In genomic region chr5:117045101-117045500, GRCm38 (mm10) we compare ENCODE assay signal across 20 mouse cellular contexts.
DNase-seq lines count a peak whose midpoint lies in the region; ATAC-seq and TF ChIP-seq lines count a peak whose summit lies in the region.
"Had no signal": no experiment of that assay in that cellular context is flagged by ENCODE, and none has a peak within 500 bp of the region (broad histone marks: within the 10 kb centered on the region; RNA-seq: fewer than 3 reads in every experiment).

No protein-coding gene starts in this region.

- H3K4me3 ChIP-seq in E14TG2a.4 (replicated peaks; ENCODE audit: low read length): 0 out of 2 replicates have a peak overlapping the region, but pooled peaks have one; percentile 57
- H3K4me3 ChIP-seq: embryonic facial prominence, embryonic 13.5 days; hindbrain, embryonic 10.5 days; limb, embryonic 15.5 days; liver, embryonic 15.5 days; midbrain, embryonic 10.5 days had no signal

- H3K27me3 ChIP-seq in E14TG2a.4 (ENCODE audit: insufficient read depth, low read length): no peaks in the 10 kb centered on the region; the same call in 1 of the 2 replicates
- H3K27me3 ChIP-seq: embryonic facial prominence, embryonic 13.5 days; limb, embryonic 15.5 days; liver, embryonic 15.5 days had no signal

- intact Hi-C loops in left cerebral cortex, postnatal 14 days (cut with DNase I): no loop called here

- ATAC-seq in cerebellum, adult (ENCODE audit: insufficient number of reproducible peaks, low FRiP score, low TSS enrichment): peak; percentile 26; the same call in 1 of the 2 replicates
- no peak for ATAC-seq in activated CD4-positive, CD25-positive, alpha-beta regulatory T cell, adult 4 months
- ATAC-seq: forebrain, embryonic 14.5 days had no signal

- peaks cover 20% of the 10 kb centered on the region for H3K4me1 ChIP-seq in E14TG2a.4 (replicated peaks; ENCODE audit: low read depth, low read length)
- H3K4me1 ChIP-seq: embryonic facial prominence, embryonic 13.5 days; hindbrain, embryonic 10.5 days; limb, embryonic 15.5 days; liver, embryonic 15.5 days; midbrain, embryonic 10.5 days had no signal

- no peak for TF ChIP-seq CTCF in E14TG2a.4 (conservative IDR thresholded peaks at IDR 0.05; ENCODE audit: low read length)

- H3K9me3 ChIP-seq in E14TG2a.4 (ENCODE audit: low read length): no peaks in the 10 kb centered on the region
- H3K9me3 ChIP-seq: embryonic facial prominence, embryonic 13.5 days; hindbrain, embryonic 10.5 days; limb, embryonic 15.5 days; liver, embryonic 15.5 days; midbrain, embryonic 10.5 days had no signal

- no peaks in the 10 kb centered on the region for H3K36me3 ChIP-seq in E14TG2a.4 (ENCODE audit: insufficient read depth, low read length)
- H3K36me3 ChIP-seq: embryonic facial prominence, embryonic 13.5 days; hindbrain, embryonic 10.5 days; limb, embryonic 15.5 days; liver, embryonic 15.5 days; midbrain, embryonic 10.5 days had no signal

- DNase-seq in cerebellum, postnatal 4 days (ENCODE audit: low spot score in 2 of 2): no peak
- DNase-seq in brain, adult 2 months (ENCODE audit: low read depth, low spot score): peak; percentile 68
- DNase-seq in cerebellum, adult 9-11 months: peak; percentile 77
- no peak for DNase-seq in left cerebral cortex, postnatal 14 days (ENCODE audit: low spot score in 2 of 2)
- no peak for DNase-seq in thymus, adult 18-20 months
- DNase-seq: adrenal gland, postnatal 25 days; gastrocnemius, postnatal 14 days; kidney, adult 9 months; kidney, postnatal 4 days; right cerebral cortex, adult 18-20 months; thymus, postnatal 14 days had no signal

Comparison
In these comparisons a context has a peak if more than half of its experiments do, and no peak if none do; other contexts are left out.
1. DNase-seq: peak in brain, adult 2 months (single experiment) and cerebellum, adult 9-11 months (single experiment); none in cerebellum, postnatal 4 days (0 of 2), left cerebral cortex, postnatal 14 days (0 of 2) and thymus, adult 18-20 months (0 of 2).